Mouse (Mus musculus) ES-Bruce4 (cell line): ENCODE results near the gene Nomo1.

Experiments
- CTCF ChIP-seq: IDR thresholded peaks from one replicate; pipeline ENCODE4 v1.8.1; 2011; ENCODE audit warnings: low read depth, low read length
- POLR2A ChIP-seq: IDR thresholded peaks from one replicate; pipeline ENCODE4 v1.8.1; 2011; ENCODE audit warnings: low read length; ENCODE audit not compliant: insufficient read depth

DNA sequence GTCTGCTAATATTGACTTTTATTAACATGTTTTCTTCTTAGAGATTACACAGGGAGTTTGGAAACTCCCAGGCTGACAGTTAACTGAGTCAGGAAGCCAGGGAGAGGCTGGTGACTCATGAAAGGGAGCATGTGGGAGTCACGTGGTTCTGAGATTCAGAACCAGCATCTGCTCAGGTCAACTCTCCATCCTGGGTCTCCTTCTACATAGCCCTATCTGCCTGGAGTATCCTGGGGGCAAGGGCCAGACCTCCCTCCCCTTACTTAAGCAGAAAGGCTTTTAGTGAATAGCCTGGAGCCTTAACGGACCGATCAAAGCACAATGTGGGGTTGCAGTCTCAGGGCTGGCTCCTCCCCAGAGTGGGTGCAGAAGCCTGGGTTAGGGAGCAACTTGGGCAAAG is 97.8 kb downstream of the Nomo1 start:
- TF ChIP-seq CTCF: no peak
- no peak for TF ChIP-seq POLR2A
